Mouse (Mus musculus): ENCODE data around the gene Slc25a13.

DNA sequence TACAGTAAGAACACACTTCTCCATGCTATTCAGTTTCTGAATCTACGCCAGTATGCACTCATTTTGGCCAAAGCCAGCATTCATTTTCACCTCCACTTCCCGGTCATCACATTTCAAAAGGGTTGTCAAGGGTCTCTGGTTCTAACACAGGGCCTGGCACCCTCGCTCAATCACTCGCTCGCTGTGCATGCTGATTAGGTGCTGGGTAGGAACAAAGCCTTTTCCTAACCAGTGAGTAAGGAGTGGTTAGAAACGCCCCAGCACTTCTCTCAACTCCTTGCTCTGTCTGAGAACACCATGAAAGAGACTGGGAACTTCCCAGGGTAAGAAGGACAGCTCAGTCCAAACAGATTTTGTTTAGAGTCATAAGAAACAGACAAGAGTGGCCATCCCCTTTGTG, 193.0 kb downstream of the Slc25a13 start:
- TF ChIP-seq CTCF (IDR thresholded peaks at IDR 0.05; ENCODE audit: insufficient read depth, low read depth, low read length) (no peak), POLR2A (IDR thresholded peaks at IDR 0.05; ENCODE audit: insufficient read depth, low read depth, low read length) (no peak)
